Mouse (Mus musculus) megakaryocyte-erythroid progenitor cell, adult 5-6 weeks (primary cell): ENCODE measurements around the gene Ttc28. TPM values are rescaled to one million over a fixed set of nuclear protein-coding genes. Genes with fewer than 3 reads are reported as not detected.
"Not testable (repeated sequence)": the region's sequence is repeated elsewhere in the genome, so short reads cannot be mapped to it uniquely, and the experiment has no call there.

Source experiments
- ATAC-seq: replicated peaks from 2 replicates; pipeline ENCODE4 v1.8.0; 2016; ENCODE audit warnings: mild to moderate bottlenecking, inconsistent platforms; ENCODE audit not compliant: severe bottlenecking, poor library complexity, low FRiP score, low TSS enrichment
- total RNA-seq, 2 experiments: library from RNA; stranded (forward) in 1 of 2; stranded (reverse) in 1 of 2; fragments of 200-1000, 215-1000 nt in 1 of 2; fragments of >200 nt in 1 of 2; fragmentation: Nextera tagmentation in 1 of 2; gene quantifications; 2 replicates each; pipeline ENCODE4 v1.2.3; 2014 to 2017

Gene Ttc28
- total RNA-seq, 2 experiments from 2014 or later, result 0.70 to 5.4 TPM

DNA sequence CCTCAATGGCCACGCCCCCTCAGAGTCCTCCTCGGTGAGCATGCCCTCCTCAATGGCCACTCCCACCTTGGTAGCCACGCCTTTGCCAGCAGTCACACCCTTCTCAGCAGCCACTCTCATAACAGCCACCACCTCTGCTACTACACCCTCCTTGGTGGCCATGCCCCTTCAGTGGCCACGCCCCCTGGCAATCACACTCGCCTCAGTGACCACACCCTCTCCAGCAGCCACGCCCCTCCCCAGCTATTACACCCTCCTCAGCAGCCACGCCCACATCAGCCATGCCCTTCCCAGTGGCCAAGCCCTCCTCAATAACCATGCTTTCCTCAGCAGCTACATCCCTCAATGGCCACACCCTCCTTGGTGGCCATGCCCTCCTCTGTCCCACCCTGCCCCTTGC, 359.6 kb downstream of the Ttc28 start:
- ATAC-seq, result peak; percentile 95

DNA sequence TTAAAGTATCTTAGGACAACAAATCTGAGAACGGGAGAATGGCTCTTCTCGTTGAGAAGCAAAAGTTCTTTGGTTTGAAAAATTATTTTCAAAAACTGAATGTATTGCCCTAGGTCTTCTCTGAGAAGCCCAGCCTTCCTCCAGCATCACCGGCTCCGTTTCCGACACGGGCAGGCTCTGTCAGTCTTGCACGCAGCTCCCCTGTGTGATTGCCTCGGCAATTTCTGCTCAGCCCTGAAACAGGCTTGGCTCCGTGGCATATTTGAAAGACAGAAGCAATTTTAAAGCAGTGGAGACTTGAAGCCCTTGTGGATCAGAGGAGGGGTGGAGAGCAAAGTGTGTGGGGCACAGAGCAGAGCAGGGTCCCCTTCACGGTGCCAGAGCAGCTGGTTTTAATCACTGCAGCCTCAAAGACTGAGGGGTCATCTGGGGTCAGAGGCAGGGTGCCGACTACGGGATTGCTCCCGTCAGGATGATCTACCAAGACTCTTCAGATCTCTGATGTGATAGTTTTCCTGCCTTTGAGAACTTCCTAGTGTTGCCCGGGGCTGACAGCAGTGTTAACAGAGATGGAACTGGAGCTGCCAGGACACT, 363.9 kb downstream of the Ttc28 start:
- ATAC-seq, result no peak

DNA sequence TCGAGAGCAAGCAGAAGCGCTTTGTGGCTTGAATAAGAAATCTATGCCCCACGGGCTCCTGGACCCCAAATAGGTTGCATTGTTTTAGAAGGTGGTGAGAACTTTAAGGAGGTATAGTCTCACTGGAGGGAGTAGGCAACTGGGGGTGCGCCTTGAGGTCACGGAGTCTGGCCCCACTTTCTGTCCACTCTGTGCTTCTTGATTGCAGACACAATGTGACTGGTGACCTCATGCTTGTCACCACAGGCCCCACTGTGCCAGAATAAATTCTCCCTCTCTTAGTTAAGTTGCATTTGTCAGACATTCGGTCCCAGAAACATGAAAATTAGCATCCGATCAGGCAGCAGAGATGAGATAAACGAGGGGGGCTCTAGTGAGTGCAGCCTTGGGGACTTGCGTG, 364.5 kb downstream of the Ttc28 start:
- no peak for ATAC-seq

DNA sequence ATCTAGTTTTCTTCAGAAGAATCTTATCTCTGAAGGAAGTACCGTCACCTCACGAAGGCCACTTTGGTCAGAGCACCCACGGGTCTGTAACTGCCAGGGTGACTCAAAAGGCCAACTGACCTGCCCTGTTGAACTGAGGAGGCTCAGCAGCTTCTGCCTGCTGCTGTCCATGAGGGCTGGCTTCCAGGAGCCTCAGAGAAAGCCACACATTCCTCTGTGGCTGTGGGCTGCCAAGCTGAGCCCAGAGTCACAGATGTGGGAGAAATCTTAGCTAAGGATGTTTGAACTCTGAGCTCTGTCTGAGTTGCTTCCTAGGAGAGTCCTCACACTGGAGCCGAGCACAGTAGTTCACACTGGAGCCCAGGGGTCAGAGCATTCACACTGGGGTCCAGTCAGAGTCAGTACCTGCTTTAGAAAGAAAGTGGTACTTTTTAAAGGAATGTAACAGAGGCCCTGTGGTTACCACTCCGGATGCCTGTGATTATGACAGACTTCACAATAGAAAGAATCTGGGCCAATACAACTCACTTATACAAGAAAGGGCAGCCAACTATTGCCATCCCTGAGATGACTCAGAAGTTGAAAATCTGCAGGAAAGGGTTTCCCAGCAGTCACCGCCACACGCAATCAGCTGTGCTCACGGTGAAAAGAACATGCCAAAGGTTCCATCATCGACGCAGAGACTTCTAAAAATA, 368.1 kb downstream of the Ttc28 start:
- ATAC-seq, result no peak

DNA sequence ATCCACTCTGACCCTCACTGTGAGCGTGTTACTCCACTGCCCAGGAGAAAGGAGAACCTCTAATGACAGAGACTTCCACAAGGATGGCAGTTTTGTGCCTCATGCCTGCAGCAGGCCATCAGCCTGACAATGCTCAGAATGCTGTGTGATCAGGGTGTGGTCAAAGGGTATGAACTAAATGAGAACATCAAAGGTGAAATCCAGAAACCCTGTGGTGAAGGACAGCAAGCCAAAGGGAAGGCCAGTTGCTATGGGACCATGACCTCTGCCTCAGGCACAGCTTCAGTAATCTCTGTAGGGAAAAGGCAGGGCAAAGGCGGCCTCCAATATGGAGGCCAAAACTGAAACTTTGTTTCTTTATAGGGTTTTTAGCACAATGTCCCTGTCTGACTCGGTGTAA, 372.5 kb downstream of the Ttc28 start:
- no peak for ATAC-seq

DNA sequence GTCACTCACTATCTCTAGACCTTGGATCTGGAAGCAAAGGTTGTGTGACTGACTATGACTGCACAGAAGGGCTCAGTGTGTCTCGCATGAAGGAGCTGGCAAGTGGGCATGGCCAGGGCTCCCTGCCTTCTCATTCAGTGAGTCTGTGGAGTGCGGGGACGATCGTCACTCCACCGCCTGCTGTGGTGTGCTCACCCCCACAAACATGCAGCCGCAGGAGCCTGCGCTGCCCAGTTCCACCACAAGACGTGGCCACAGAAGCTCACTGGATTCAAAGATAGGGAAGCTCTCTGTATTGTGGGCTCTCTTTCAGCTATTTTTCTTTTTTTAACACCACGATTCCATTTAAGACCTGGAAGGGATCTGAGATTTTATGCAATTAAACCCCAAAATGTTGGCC, 374.8 kb downstream of the Ttc28 start:
- peak; percentile 69 for ATAC-seq

DNA sequence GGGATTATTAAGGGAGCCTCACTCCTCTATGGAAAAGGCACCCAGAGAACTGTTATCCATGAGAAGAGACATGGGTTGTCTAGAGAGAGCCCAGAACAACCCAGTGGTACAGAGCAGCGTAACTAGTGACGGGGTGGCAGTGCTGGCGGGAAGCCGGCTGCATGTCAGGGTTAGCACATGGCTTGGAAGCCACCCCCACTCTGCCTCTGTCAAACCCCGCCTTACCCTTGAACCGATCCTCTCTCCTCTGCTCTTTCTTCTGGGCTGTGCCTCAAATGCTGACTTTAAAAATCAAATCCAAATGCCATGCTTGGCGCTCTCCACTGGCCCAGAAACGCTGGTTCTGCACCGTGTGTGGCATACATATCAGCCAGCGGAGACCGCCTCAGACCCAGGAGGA, 375.2 kb downstream of the Ttc28 start:
- ATAC-seq, result no peak

DNA sequence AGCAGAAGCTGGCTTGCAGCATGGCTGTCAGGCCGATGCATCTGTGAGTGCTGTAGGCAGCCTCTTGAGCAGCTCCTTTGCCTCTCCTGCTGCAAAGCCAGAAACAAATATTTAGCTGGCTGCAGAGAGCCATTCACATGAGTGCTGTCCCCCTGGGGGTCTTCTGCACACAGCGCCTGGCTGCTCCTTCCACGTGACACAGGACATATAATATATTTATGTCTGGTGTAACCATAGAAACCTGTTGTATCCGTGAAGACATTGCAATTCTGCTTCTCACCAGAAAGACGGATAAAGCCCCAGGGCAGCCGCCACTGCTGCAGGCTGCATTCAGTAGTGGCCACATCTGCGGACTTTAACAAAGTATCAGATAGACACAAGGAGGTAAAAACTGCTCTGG, 376.6 kb downstream of the Ttc28 start:
- ATAC-seq, result no peak

DNA sequence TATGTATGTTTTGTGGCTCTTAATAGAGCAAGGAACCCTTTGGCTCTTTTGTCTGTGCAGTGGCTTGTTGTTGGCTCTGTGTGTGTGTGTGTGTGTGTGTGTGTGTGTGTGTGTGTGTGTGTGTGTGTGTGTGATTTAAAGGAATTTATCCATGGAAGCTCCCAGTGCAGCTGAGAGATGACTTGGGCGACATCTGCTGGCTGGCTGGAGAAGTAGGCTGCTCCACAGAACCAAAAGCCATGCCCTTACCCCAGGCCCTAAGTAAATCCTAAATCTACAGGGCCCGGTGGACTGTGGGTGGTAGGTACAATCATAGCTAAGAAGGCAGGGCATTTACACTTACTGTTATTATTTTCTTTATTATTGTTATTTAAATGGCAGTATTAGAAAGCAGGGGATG, 377.5 kb downstream of the Ttc28 start:
- ATAC-seq, result no peak

DNA sequence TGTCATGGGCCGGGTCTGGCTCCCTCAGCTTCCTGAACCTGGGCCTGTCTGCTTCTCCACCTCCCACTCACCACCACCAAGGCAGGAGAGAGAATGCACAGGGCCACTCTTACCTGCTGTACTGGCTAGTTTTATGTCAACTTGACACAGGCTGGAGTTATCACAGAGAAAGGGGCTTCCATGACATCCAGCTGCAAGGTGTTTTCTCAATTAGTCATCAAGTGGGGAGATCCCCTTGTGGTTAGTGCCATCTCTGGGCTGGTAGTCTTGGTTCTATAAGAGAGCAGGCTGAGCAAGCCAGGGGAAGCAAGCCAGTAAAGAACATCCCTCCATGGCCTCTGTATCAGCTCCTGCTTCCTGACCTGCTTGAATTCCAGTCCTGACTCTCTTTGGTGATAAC, 381.6 kb downstream of the Ttc28 start:
- ATAC-seq, result not testable (repeated sequence)

DNA sequence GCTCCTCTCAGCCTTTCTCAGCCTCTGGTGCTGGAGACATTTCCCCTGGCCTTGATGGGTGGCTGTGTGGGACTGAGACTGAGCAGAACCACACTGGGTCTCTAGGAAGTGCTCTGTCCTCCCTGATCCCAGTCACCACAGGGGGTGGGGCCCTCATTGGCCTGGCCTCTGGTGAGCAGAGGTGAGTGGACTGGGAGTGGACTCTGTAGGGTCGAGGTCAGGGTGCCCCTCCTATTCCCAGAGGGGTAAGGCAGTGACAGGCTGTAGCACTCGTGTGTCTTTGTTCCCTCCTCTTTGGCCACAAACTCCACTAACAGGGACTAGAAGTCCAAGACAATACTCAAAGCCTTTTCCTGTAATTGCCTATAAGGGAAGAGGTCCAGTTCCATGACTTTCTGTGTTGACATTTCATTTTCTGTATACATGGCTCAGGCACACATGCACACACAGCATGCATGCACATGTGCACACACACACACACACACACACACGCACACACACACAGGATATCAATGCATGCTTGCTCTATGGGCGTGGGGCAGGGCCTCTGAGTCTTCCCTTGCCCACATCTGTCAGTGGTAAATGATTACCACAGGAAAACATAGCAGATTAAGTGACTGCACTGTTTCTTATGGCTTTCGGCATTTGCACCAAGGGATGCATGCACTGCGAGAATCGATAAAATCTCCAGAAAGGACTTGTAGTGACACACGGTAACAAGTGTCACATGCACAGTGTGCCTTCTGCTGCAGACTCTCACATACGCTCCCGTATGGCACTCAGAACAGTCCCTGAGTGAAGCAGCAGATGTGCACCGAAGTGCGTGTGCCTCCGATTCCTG, 382.4 kb downstream of the Ttc28 start:
- ATAC-seq, result no peak

DNA sequence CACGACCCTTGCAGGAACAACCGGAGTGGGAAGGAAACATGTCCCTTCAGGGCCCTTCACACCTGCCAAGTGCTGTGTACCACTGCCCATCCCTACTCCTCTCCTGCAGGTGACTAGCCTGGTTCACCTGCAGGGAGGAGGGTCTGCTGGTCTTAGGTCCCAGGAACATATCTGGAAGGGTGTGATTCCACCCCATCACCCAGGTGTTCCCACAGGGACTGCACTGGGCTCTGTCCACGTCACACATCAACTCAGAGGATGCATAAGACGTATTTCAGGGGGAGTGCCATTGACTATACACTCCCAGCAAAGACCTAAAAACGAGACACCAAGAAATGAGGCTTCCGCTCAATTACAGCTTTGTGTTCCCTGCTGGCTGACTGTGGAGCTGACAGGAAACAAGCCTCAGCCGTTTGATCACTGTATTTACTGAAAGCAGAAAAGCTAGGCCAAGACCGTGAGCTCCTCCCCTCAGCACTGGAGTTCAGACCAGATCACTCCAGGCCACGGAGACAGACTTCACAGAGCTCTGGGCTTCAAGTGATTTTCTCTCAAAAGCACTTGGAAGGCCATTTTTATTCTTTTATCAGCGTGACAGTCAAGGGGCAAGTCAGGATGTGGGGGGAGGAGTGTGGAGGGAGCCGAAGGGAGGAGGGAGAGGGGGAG, 383.1 kb downstream of the Ttc28 start:
- ATAC-seq, result no peak

DNA sequence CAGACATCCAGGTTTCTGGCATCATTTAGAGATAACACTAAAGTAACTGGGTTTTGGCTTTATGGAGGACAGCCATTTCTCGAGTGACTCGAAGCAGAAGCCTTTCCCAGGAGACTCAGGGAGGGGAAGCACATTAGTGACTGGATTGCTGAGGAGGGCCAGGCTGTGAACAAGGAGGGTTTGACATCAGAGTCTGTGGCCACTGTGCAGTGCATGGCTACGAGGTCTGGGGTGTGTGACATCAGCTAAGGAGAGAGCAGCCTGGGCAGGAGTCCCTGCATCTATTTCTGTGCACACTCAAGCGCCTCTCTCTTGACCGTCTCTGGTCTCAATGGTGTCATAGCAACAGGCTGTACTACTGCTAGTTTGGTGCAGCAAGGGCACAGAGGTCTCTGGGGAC, 383.8 kb downstream of the Ttc28 start:
- ATAC-seq, result no peak

DNA sequence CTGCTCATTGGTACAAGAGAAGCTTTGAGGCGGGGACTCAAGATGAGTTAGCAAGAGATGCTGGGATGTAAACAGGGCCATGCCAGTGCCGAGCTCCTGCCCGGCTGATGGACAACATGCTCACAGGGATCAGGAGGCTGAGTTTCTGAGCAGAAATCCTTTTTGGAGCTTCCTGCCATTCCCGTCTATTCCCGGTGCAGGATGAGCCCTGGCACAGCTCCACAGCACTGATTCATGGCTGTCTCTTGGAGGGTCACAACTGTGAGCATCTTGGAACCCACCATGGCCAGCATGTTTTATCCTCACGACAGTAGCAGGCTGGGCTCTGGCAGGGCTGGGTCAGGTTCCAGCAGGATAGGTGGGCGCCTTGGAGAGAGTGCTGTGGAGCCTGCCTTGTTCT, 384.9 kb downstream of the Ttc28 start:
- ATAC-seq, result no peak

DNA sequence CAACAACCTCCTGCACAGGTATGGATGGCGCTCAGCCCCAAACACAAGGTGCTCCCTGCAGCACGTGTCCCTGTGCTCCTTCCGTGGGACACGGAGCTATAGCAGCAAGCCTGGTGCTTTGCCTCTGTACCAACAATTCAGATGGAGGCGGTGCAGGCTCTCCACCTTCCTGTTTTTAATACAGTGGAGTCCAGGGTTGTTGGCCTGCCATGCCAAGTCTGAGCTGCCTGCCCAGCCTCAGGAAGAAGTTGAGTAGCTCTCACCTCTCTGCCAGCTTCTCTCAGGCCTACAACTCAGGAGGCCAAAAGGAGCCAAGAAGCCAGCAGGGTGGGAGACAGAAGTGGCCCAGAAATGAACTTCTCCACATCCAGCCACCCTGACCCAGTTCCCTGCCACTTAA, 387.1 kb downstream of the Ttc28 start:
- ATAC-seq, result no peak

DNA sequence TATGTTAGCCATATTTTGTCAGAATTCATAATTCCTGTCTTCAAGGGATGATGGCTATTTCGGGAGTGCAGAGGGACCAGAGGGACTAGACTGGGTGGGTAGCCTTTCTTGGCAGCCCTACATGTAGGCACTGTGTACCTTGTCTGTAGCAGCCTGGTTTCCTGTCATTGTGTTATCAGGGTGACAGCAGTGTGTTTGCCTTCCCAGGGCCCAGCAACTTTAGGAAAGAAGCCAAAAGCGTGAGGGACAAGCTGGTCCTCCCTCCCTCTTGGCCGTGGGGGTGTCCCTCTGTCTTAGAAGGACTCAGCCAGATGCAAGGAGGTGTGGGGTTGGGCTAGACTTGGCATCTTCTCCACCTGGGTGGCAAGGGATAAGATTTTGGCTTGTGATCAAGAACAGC, 387.5 kb downstream of the Ttc28 start:
- peak; percentile 80 for ATAC-seq

DNA sequence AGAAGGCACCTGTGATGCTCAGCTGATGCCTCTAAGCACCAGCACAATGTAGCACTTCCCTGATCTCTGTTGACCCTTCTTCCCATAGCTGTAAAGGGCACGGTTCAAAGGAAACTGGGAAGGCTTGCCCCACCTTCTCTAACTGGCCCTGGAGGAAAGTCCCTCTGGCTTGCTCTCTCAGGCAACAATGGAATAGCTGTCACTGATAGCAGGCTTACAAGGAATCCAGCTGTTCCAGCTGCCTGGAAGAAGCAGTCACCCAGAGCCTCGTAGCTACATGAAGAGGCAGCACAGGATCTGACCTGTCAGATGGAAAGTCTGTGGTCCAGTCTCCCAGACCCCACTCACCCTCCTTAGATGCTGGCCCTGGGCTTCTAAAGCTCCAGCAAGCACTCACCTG, 389.2 kb downstream of the Ttc28 start:
- ATAC-seq, result no peak

DNA sequence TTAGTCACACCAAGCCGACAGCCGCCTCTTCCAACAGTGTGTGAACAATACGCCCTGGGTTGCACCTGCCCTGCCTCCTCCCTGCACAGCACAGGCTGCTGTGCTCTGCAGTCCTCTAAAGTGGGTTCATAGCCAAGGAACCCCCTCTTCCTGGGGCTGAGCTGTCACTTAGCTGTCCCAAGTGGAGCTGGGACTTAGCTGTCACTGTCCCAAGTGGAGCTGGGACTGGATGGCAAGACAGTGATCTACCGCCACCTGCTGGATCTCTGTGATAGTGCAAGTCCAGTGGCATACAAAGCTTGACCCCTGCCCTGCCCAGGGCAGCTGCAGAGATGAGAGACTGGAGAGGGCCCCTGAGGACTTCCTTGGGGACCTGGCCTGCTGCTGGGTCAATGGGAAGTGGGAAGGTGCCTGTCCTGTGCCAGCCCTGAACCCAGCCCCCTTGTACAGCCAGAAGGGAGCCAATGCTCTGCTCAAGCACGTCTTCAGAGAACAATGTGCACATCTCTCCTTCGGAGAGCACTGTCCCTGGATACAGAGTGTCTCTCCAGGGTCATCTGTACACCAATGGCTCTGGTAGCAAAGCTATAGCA, 390.1 kb downstream of the Ttc28 start:
- 0 out of 2 replicates have a peak, but pooled peaks have one; percentile 40 for ATAC-seq

DNA sequence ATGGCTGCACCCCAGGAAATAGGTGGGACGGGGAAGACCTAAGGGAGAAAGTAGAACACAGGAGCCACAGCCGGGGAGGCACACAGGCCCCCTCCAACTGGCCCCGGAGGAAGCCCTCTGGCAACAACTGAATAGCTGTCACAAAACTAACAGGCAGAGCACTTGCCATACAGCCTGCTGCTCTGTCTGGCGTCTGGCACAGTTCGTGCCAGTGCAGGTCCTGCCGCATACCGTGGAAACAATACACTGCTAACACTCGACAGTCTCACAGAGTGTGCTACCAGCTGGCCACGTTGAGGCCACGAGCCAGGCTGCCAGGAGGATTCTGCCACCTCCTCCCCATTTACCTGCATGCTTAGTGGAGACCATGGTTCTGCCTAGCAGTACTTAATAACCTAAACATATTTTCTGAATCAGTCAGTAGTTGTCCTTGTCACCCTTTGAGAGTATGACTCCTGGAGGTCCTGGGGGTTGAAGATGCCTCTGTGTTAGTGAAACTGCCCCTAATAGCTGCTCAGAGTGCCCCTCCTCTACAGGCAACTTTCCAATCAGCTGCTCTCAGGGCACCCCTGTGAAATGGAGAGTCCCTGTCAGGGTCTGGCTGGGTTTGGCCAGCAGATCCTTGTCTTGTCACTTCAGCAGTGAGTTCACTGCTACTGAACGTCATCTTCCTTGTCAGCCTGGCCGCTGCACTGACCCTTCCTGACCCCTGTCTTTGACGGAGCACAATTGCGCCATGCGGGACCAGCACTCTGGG, 390.8 kb downstream of the Ttc28 start:
- no peak for ATAC-seq
